Mouse (Mus musculus): ENCODE measurements around the gene Olfr1404. TPM values are rescaled to one million over a fixed set of nuclear protein-coding genes. Genes with fewer than 3 reads are reported as not detected.
"Not testable (repeated sequence)": the region's sequence is repeated elsewhere in the genome, so short reads cannot be mapped to it uniquely, and the experiment has no call there.

Gene Olfr1404
- not detected for total RNA-seq (2021)

GRCm38 (mm10) chr1:173212092-173212491 lies at the start of gene Olfr1404:
Gene Olfr1404, plus strand, starts transcription at chr1:173212392.
- no peak for DNase-seq

GRCm38 (mm10) chr1:173174154-173174842 lies 37.9 kb upstream of the Olfr1404 start:
- no peak for DNase-seq

- DNase-seq: no peak
Measured at GRCm38 (mm10) chr1:173190540-173190939, 21.7 kb upstream of the Olfr1404 start, which contains the start of gene Olfr1406. Gene Olfr1406, minus strand, starts transcription at chr1:173190640.

DNA sequence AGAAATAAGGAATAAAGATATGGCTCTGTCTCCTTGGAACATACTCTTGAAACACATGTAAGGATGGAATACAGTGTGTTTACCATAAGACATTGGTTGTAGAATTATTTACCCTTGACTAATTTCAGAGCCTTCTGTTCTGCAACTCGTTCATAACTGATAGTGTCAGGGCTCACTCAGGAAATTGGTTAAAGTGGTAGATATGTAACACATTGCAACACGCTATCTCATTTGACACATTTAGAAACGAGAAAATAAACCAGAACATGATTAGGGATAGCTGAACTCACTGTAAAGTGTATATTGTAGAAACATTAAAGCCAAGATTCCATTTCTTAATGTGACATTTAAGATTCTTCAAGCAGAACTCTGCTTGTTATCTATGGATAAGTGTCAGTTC lies 20.1 kb upstream of the Olfr1404 start:
- no peak for DNase-seq

GRCm38 (mm10) chr1:173196359-173196758 lies 15.8 kb upstream of the Olfr1404 start:
- DNase-seq: no peak

- DNase-seq: no peak
Measured at GRCm38 (mm10) chr1:173197508-173197907, 14.7 kb upstream of the Olfr1404 start, which contains the start of gene Olfr218. Gene Olfr218, plus strand, starts transcription at chr1:173197808.

- no peak for DNase-seq
Measured at GRCm38 (mm10) chr1:173216481-173216880, 4.3 kb downstream of the Olfr1404 start.

GRCm38 (mm10) chr1:173227081-173227480 lies 14.9 kb downstream of the Olfr1404 start, which contains the start of gene Fcer1a:
Gene Fcer1a, minus strand, starts transcription at chr1:173227214.
- DNase-seq: no peak

GRCm38 (mm10) chr1:173237004-173237403 lies 24.8 kb downstream of the Olfr1404 start:
- not testable (repeated sequence) for DNase-seq

GRCm38 (mm10) chr1:173249888-173250287 lies 37.7 kb downstream of the Olfr1404 start:
- DNase-seq: no peak

DNA sequence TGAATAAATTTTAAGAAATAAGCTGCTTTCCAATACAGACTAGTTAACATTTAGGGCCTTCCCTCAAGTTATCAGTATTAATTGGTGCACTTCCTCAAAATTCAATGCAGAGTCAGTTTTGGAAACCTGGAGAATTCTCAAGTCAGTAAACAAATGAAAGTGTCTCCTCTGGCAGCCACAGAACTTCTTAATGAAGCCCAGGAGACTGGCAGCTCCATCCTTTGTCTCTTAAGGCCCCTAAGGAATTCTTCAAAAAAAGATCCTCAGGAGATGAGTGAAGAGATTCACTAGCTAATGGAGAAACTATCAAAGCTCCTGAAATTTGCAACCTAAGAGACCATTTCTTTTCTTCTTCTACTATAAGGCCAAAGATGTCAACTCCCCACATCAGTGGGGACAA lies 53.5 kb downstream of the Olfr1404 start, which contains the start of gene Olfr418:
Gene Olfr418, plus strand, starts transcription at position 301 of the 400 bp plus-strand sequence.
- DNase-seq: no peak

Other genes with a start within 250 kb of the Olfr1404 start
- not detected for gene Olfr1408, start 75.0 kb upstream of the Olfr1404 start, total RNA-seq (2021)
- not detected for gene Olfr1406, start 21.8 kb upstream of the Olfr1404 start, total RNA-seq (2021)
- gene Olfr218, start 14.6 kb upstream of the Olfr1404 start, total RNA-seq (2021): not detected
- not detected for gene Fcer1a, start 14.8 kb downstream of the Olfr1404 start, total RNA-seq (2021)
- not detected for gene Olfr418, start 53.6 kb downstream of the Olfr1404 start, total RNA-seq (2021)
- not detected for gene Mptx2, start 65.4 kb downstream of the Olfr1404 start, total RNA-seq (2021)
- gene Ackr1, start 121.4 kb downstream of the Olfr1404 start, total RNA-seq (2021): 10 to 100 TPM; 73.7 to 76.2 TPM
- gene Aim2, start 138.5 kb downstream of the Olfr1404 start, total RNA-seq (2021): 1 to 10 TPM; 2.9 to 3.7 TPM
- gene Cadm3, start 155.3 kb downstream of the Olfr1404 start, total RNA-seq (2021): 100 to 1,000 TPM; 366 to 384 TPM